Mouse (Mus musculus) heart, embryonic 16.5 days (tissue): ENCODE results near the gene P3h1. TPM values are rescaled to one million over a fixed set of nuclear protein-coding genes. Genes with fewer than 3 reads are reported as not detected.

Source experiments
- ATAC-seq: fragments of 200-750 bp; cut with Nextera tagmentation; replicated peaks from 2 replicates; pipeline ENCODE4 v1.8.0; 2017; ENCODE audit warnings: moderate number of reproducible peaks; ENCODE audit not compliant: insufficient read depth, low FRiP score; ENCODE audit errors: extremely low read depth
- H3K27ac ChIP-seq: fragments of 300-500 bp; sonication (generic); 2 replicates; pipeline ENCODE4 v1.5.1; 2014; ENCODE audit warnings: mild to moderate bottlenecking, low read length, control low read depth, moderate library complexity
- H3K27me3 ChIP-seq: fragments of 300-500 bp; sonication (generic); 2 replicates; pipeline ENCODE4 v1.6.1; 2014; ENCODE audit warnings: low read length, mixed read lengths; ENCODE audit not compliant: control insufficient read depth, insufficient read depth
- H3K36me3 ChIP-seq: fragments of 300-500 bp; sonication (generic); 2 replicates; pipeline ENCODE4 v1.6.1; 2014; ENCODE audit not compliant: control insufficient read depth, insufficient read depth
- H3K4me1 ChIP-seq: fragments of 300-500 bp; sonication (generic); 2 replicates; pipeline ENCODE4 v1.6.1; 2014; ENCODE audit warnings: low read length, mixed read lengths; ENCODE audit not compliant: control insufficient read depth, insufficient read depth
- H3K4me2 ChIP-seq: fragments of 300-500 bp; sonication (generic); 2 replicates; pipeline ENCODE4 v1.6.1; 2014; ENCODE audit warnings: low read depth, mild to moderate bottlenecking, control low read depth, low read length
- H3K4me3 ChIP-seq: fragments of 300-500 bp; sonication (generic); 2 replicates; pipeline ENCODE4 v1.5.1; 2014; ENCODE audit warnings: mild to moderate bottlenecking, control low read depth, low read length
- H3K9ac ChIP-seq: fragments of 300-500 bp; sonication (generic); 2 replicates; pipeline ENCODE4 v1.6.1; 2014; ENCODE audit warnings: low read length, control low read depth
- H3K9me3 ChIP-seq: fragments of 300-500 bp; sonication (generic); replicated peaks from 2 replicates; pipeline ENCODE4 v1.6.1; 2016; ENCODE audit warnings: low read length; ENCODE audit not compliant: control insufficient read depth
- WGBS: fragments of 180-500 bp; shearing (Covaris S2); extraction: QIAGEN DNeasy Blood & Tissue Kit; methylation state at CpG from one replicate; pipeline ENCODE4 v1.1.7; 2014; 5-methylcytosine and 5-hydroxymethylcytosine counted together
- polyA plus RNA-seq: library from polyadenylated mRNA; unstranded; fragments of >200 nt; fragmentation: Nextera tagmentation; extraction: Ambion mirVana; gene quantifications from 2 replicates; pipeline ENCODE4 v1.2.1, GENCODE M21; 2015

P3h1 gene
- polyA plus RNA-seq = 28.2 and 29.3 TPM in 2 replicates

- Histone ChIP-seq H3K4me1 (peaks cover 9% of the 10 kb centered on the region), H3K9ac (peak within 1 kb of the TSS; percentile 90), H3K4me2 (peak within 1 kb of the TSS; percentile 86), H3K9me3 (no peaks in the 10 kb centered on the region), H3K27ac (peak within 1 kb of the TSS; percentile 72), H3K27me3 (no peaks in the 10 kb centered on the region), H3K36me3 (0 out of 2 replicates have a peak, but pooled peaks cover 7% of the 10 kb centered on the region), H3K4me3 (peak within 1 kb of the TSS; percentile 83)
- under 1% methylated on average over 71 of the region's 71 CpGs for WGBS
- peak; percentile 97 for ATAC-seq
These were observed at the start of gene P3h1, which contains the start of gene AU022252 for GRCm38 (mm10) chr4:119232410-119233255. Gene P3h1, plus strand, starts transcription at chr4:119232915. Gene AU022252, minus strand, starts transcription at chr4:119232712.

- no peaks in the 10 kb centered on the region for H3K9me3 ChIP-seq
- H3K4me3 ChIP-seq = no peak overlapping the region
- 38% methylated on average over 1 of the region's 1 CpGs for WGBS
- peaks cover under 1% of the 10 kb centered on the region; the same call in 1 of the 2 replicates for H3K4me1 ChIP-seq
- ATAC-seq = no peak
- H3K4me2 ChIP-seq = no peak overlapping the region
- H3K27ac ChIP-seq = no peak overlapping the region
- no peaks in the 10 kb centered on the region for H3K36me3 ChIP-seq
- no peak overlapping the region for H3K9ac ChIP-seq
- no peaks in the 10 kb centered on the region for H3K27me3 ChIP-seq
These were observed 49.2 kb upstream of the P3h1 start for GRCm38 (mm10) chr4:119183525-119183924.

- Histone ChIP-seq H3K4me2 (no peak overlapping the region), H3K9me3 (no peaks in the 10 kb centered on the region), H3K4me1 (peaks cover 4% of the 10 kb centered on the region; the same call in 1 of the 2 replicates), H3K36me3 (no peaks in the 10 kb centered on the region), H3K27me3 (no peaks in the 10 kb centered on the region), H3K4me3 (no peak overlapping the region), H3K9ac (no peak overlapping the region), H3K27ac (no peak overlapping the region)
- ATAC-seq = no peak
- WGBS = 75% methylated on average over 4 of the region's 4 CpGs
These were observed 46.9 kb upstream of the P3h1 start for GRCm38 (mm10) chr4:119185771-119186170.

GRCm38 (mm10) chr4:119188060-119188785 is 44.5 kb upstream of the P3h1 start:
- H3K27ac ChIP-seq = no peak overlapping the region; the same call in 1 of the 2 replicates

GRCm38 (mm10) chr4:119189392-119189791 is 43.3 kb upstream of the P3h1 start:
- H3K36me3 ChIP-seq = no peaks in the 10 kb centered on the region
- ATAC-seq = no peak
- H3K4me1 ChIP-seq = peaks cover 4% of the 10 kb centered on the region; the same call in 1 of the 2 replicates
- 77% methylated on average over 6 of the region's 6 CpGs for WGBS
- H3K27ac ChIP-seq = no peak overlapping the region
- H3K4me2 ChIP-seq = no peak overlapping the region
- no peak overlapping the region for H3K9ac ChIP-seq
- H3K27me3 ChIP-seq = no peaks in the 10 kb centered on the region
- no peak overlapping the region for H3K4me3 ChIP-seq
- H3K9me3 ChIP-seq = no peaks in the 10 kb centered on the region

More at GRCm38 (mm10) chr4:119188060-119188785, 44.5 kb upstream of the P3h1 start:
- H3K4me1 ChIP-seq = peaks cover 4% of the 10 kb centered on the region; the same call in 1 of the 2 replicates
- no peaks in the 10 kb centered on the region for H3K36me3 ChIP-seq
- no peak overlapping the region for H3K9ac ChIP-seq
- H3K9me3 ChIP-seq = no peaks in the 10 kb centered on the region
- peak overlapping the region; percentile 34 for H3K4me2 ChIP-seq
- WGBS = 32% methylated on average over 11 of the region's 11 CpGs
- no peak for ATAC-seq
- H3K27me3 ChIP-seq = no peaks in the 10 kb centered on the region
- peak overlapping the region; percentile 4; the same call in 1 of the 2 replicates for H3K4me3 ChIP-seq

- H3K36me3 ChIP-seq = no peaks in the 10 kb centered on the region
- peaks cover 4% of the 10 kb centered on the region; the same call in 1 of the 2 replicates for H3K4me1 ChIP-seq
- no peak within 1 kb of the TSS for H3K9ac ChIP-seq
- H3K4me2 ChIP-seq = no peak within 1 kb of the TSS
- ATAC-seq = no peak
- WGBS = 58% methylated on average over 6 of the region's 6 CpGs
- H3K9me3 ChIP-seq = no peaks in the 10 kb centered on the region
- no peak within 1 kb of the TSS for H3K27ac ChIP-seq
- H3K4me3 ChIP-seq = no peak within 1 kb of the TSS
- H3K27me3 ChIP-seq = no peaks in the 10 kb centered on the region
These were observed 42.9 kb upstream of the P3h1 start, which contains the start of gene Ermap for GRCm38 (mm10) chr4:119189864-119190263. Gene Ermap, minus strand, starts transcription at chr4:119190011.

GRCm38 (mm10) chr4:119190618-119191017 is 42.1 kb upstream of the P3h1 start:
- Histone ChIP-seq H3K4me3 (no peak overlapping the region), H3K36me3 (no peaks in the 10 kb centered on the region), H3K9me3 (no peaks in the 10 kb centered on the region), H3K4me2 (no peak overlapping the region), H3K9ac (no peak overlapping the region), H3K27ac (no peak overlapping the region), H3K4me1 (peaks cover 4% of the 10 kb centered on the region; the same call in 1 of the 2 replicates), H3K27me3 (no peaks in the 10 kb centered on the region)
- no peak for ATAC-seq
- WGBS = 66% methylated on average over 8 of the region's 8 CpGs

GRCm38 (mm10) chr4:119191273-119191672 is 41.4 kb upstream of the P3h1 start:
- no peak for ATAC-seq
- Histone ChIP-seq H3K36me3 (no peaks in the 10 kb centered on the region), H3K9me3 (no peaks in the 10 kb centered on the region), H3K4me3 (no peak overlapping the region), H3K27me3 (no peaks in the 10 kb centered on the region), H3K4me1 (peaks cover 7% of the 10 kb centered on the region; the same call in 1 of the 2 replicates), H3K9ac (no peak overlapping the region), H3K27ac (no peak overlapping the region), H3K4me2 (no peak overlapping the region)
- 62% methylated on average over 3 of the region's 3 CpGs for WGBS
